Mouse (Mus musculus): ENCODE measurements around the gene Dmac2.

DNA sequence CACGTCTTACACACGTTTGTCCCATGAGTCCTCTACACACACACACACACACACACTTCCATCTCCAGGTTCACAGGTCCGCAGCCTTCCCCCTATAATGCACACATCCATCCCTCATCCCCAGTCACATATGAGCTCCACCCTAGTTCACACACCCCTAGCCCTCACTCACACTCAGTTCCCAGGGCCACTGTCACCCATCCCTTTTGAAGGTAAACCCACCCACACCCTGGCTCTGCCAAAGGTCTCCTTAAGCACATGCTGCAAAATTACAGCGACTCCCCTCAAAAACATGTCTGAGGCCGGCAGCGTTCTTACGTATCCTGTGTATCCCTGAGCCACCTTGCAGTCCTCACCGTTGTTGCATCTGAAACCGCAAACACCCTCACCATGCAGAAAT, 55.1 kb downstream of the Dmac2 start:
- TF ChIP-seq POLR2A (IDR thresholded peaks at IDR 0.05; ENCODE audit: low read depth, low read length) (no peak), CTCF (IDR thresholded peaks at IDR 0.05; ENCODE audit: extremely low read depth, insufficient read length, insufficient replicate concordance, low read depth, low read length) (no peak)

Data from small intestine, adult 2 months (tissue).